Mouse (Mus musculus) hindlimb bud, embryonic 11.5 days (tissue): ENCODE measurements around the gene Dnajb3.
"Not testable (repeated sequence)": the region's sequence is repeated elsewhere in the genome, so short reads cannot be mapped to it uniquely, and the experiment has no call there.

ENCODE experiments used
- DNase-seq: peaks from one replicate; pipeline ENCODE4 v3.0.0-alpha.2; 2012; ENCODE audit warnings: low read depth, low spot score; ENCODE audit errors: extremely low spot score

Gene Dnajb3

DNA sequence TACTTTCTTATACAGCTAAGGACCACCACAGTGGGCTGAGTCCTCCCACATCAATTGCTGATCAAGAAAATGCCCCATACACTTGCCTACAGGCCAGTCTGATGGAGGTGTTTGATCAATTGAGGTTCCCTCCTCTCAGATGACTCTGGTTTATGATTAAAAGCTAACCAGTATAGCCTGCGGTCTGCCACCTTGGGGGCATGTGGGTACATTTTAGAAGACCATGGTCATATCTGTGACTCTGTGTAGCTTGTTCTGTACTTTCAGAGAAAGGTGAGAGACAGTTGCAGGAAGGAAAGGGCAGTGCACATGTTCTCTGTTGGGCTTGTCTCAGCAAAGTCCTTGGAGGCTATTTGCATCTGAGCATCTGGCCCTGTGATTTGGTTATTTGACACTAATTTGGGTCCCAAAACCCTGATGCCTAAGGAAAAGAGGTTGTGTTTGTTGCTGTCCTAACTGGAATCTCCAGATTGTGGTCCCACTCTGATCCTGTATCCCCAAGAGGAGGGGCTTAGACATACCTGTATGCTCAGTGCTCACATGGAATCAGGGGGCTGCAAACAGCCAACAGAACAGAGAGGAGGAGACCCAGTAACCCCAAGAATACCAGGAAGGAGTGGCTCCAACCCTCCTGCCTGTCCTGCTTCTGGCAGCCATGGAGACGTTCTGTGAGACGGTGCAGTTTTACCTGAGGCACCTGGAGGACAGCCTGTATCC, 27.2 kb upstream of the Dnajb3 start:
- DNase-seq, result no peak

DNA sequence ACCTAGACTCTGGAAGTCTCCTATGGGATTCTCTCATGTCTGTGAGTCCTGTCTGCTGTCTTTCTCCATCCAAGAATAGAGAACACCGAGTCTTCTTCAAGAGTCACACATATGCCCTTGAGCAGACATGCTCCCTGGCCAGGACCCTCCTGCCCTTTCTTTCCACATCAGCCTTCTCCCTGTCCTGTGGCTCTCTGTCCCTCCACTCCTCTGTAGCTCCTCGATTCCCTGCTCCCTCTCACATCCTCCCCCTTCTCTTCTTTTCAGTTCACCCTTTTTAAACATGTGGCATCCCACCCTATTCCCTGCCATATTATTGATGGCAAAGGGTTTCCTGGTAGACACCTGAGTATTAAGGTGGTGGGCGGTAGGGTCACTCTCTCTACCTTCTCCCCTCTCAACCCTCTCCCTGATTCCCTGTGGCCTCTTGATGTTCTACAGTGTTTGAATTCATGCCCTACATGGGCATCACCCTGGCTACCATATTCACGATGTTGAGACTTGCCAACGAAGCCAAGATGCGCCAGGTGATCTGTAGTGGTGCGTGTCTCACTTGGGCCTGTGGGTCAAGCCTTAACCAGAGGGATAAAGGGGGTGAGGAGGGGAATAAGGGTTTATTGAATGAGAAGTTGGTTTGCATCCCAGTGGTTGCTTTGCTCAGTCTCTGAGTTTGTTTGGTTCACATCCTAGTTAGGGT, 26.4 kb upstream of the Dnajb3 start:
- no peak for DNase-seq

DNA sequence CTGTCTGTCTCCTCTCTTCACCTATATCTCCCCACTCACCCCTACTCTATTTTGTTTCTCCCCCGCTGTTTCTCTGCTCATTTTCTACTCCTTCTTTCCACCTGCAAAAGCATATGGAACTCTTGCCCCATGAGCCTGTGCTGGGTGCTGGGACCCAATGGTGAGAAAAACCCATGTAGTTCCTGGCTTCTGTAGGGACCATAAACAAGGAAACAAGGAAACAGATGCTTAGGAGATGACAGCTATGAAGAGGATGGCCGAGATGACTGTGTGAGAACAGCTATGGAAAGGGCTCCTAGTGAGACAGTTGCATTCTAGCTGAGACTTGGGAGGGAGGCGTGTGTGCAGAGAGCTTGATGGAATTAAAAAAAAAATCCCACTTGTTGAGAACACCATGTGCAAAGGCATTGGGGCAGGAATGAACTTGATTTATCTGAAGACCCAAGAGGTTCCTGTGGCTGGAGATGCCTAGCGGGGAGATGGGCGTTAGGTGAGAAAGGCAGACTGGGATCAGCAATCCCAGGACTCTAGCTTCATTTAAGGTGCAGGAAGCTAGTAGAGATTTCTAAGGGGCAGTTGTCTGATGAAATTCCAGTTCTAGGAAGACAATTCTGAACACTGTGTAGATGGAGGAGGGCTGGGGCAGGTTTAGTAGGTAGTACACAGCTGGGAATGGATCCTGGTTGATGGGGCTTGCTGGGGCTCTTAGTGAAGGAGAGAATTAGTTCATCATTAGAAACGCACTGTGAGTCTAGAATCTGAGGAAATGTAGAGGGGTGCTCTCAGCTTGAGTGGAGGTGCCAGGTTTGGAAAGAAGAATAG, 25.6 kb upstream of the Dnajb3 start:
- no peak for DNase-seq

DNA sequence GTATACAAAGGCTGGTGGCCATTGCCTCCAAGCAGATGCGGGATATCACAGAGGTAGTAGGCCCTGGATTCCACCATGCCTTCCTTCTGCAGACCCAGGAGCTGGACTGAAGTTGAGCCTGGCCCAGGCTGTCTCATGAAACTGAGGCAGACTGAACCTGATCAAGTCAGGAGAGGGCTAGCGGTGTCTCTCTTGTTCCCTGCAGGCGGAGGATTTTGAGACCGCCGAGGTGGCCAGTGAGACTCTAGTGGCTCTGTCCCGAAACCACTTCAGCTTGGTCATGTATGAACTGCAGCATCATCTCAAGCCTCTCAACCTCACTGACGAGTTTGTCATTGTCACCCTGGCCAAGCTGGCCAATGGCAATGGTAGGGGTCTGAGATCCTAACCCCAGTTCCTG, 24.8 kb upstream of the Dnajb3 start:
- DNase-seq, result no peak

DNA sequence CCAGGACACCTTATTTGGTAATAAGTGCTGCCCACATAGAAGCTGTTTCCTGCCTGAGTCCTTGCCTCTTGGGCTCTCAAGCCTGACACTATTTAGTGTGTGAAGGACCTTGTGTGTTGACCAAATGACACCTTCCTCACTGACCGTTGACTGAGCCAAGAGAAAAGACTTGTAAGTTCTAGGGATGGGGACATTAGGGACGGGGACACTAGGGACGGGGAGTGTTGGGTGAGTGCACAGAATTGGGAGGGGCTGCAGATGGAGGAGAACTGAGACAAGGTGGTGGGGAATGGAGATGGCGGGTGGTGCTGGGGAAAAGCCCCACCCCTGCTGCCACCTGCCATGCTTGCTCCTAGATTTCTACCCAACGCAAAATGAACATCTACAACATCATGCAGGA, 24.4 kb upstream of the Dnajb3 start:
- no peak for DNase-seq

DNA sequence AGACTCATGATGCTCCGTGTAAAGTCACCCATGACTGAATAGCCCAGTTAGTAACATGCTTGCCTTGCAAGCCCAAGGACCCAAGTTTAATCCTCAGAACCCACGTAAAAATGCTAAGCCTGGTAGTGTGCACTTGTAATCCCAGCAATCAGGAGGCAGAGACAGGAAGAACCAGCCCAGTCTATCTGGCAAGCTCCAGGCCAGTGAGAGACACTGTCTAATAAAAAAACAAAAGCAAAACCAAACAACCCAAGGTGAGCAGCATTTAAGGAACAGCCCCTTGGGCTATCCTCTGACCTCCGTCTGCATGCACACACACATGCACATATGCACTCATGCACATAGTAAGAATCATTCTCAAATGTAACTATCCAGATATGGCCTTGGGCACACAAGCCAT, 24.0 kb upstream of the Dnajb3 start:
- no peak for DNase-seq

DNA sequence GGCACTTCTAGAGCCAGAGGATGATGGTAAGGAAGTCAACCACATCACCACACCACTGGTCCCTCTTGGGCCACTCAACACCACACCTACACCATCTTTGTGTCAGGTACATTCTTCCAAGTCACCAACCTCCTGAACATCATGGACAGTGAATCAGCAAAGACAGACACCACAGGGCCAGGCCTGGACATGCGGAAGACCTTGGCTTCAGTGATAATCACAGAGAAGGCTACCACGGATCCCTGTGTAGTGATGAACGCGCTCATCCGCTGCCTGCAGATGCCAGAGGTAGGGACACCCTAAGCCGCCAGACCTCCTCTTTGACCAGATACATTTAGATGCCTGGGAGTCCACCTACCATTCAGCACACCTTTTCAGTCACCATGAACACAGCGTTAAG, 22.5 kb upstream of the Dnajb3 start:
- DNase-seq, result no peak

DNA sequence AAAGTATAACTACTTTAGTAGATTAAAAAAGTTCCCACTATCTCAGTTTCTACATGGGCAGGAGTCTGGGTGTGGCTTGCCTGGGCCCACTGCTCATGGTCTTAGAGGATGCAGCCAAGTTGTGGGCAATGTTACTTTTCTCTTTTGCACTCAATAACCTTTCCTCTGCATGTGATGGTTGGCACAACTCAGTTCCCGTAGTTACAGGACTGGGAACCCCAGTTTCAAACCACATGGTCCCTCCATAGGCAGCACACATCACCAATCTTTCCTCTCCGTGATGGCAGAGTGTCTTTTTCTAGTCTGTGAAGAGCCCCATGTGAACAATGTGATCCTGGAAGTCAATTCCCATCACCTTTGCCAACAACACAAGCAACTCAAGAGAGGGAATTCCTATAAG, 21.9 kb upstream of the Dnajb3 start:
- no peak for DNase-seq

DNA sequence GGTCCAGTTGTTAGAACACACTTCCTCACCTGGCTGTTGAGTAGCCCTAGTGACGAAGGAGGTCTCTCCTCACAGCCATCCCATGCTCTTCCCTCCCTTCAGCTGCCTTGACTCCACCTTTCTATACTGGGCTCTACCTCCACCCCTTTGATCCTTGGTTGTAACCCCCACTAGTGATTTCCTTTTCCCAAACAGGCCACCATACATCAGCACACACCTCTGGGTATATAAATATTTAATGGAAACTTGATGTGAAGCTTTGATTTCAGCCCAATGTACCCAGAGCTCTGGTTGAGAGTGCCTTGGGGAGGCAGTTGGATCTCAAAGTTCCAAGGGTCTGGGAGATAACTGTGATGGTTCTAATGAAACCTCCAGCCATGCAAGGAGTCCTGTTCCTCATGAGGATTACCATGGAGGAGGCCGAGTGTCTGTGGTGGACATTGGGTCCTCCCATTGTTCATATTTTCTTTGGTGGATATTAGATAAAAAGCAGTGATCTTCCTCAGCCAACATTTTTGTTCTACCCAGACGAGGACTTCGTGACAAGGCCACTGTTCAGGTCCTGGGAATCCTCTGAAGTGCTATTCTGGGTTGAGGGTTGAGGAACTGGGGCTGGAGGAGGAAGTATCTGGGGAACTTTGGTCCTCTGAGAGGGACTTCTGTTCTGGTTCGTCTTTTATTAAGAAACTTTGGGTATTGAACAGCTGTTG, 21.2 kb upstream of the Dnajb3 start, which contains the start of gene Mroh2a:
Gene Mroh2a, plus strand, starts transcription at position 317 of the 710 bp plus-strand sequence.
- DNase-seq, result no peak

DNA sequence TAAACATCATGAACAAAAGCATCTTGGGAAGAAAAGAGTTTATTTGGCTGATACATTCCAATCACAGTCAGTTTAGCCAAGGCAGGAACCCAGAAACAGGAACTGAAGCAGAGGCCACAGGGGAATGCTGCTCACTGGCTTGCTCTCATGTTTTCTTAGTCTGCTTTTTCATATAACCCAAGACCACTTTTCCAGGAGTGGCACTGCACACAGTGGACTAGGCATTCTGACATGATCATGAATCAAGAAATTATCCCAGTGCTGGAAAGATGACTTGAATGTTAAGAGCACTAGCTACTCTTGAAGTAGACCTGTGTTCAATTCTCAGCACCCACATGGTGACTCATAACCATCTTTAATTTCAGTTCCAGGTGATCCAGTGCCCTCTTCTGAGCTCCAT, 20.2 kb upstream of the Dnajb3 start:
- DNase-seq, result no peak

DNA sequence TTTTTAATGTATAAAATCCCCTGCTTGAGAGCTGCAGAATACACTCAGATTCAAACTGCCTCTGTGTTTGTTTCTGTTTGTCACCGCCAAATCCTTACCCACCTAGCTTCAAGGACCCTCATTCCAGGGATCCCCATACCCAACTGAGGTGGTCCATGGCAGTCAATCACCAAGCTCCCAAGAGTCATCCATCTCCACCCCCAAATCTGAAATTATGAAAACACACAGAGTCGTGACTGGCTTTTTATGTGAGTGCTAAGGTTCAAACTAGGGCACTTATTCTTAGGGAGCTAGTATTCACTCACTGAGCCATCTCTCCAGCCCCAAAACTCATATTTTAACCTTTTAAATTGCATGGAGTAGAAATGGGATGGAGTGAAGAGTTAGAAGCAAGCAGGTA, 19.7 kb upstream of the Dnajb3 start:
- DNase-seq, result not testable (repeated sequence)

DNA sequence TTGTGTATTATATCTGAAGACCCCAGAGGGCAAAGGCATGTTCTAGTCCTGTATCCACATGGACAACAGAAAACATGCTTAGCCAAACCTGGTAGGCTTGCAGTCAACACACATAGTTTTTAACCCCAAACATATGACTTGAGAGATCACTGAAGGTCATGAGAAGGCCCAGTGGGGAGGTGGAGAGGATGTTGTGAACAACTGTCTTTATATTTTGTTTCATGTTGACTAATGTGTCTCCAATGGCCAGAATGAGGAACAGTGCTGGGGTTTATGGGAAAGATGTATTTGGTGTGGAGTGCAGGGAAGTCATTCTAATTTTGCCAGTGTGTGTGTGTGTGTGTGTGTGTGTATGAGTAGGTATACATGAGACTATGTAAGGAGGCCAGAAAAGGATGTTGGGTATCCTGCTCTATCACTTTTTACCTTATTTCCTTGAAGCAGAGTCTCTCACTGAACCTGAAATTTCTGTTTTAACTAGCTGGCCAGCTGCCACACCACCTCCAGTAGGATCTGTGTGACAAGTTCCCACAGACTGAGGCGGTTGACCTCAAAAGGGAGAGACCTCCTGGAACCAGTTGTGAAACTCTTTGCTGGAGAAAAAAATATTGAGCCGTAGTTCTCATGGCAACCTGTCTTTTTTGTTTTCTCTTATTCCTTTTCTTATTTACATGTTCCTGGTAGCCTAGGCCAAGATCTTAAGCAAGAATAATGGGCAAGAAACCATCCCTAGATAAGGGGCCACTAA, 18.6 kb upstream of the Dnajb3 start:
- DNase-seq, result no peak

DNA sequence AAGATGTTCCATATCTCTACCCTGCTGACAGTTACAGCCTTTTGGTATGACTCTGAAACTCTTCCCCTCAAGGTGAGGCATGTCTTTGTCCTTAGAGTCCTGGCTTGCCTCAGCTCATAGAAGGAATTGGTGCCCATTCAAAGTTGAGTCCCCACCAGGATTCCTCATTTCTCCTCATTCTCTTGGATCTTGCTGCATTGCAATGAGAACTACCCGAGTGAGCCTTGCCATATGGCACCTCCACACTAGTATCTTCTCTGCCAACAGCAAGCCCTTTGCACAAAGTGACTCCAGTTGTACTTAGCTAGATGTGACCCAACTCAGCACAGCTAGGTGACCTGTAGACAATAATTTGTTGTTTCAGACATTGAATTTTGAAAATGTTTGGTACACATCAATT, 18.0 kb upstream of the Dnajb3 start:
- DNase-seq, result no peak

DNA sequence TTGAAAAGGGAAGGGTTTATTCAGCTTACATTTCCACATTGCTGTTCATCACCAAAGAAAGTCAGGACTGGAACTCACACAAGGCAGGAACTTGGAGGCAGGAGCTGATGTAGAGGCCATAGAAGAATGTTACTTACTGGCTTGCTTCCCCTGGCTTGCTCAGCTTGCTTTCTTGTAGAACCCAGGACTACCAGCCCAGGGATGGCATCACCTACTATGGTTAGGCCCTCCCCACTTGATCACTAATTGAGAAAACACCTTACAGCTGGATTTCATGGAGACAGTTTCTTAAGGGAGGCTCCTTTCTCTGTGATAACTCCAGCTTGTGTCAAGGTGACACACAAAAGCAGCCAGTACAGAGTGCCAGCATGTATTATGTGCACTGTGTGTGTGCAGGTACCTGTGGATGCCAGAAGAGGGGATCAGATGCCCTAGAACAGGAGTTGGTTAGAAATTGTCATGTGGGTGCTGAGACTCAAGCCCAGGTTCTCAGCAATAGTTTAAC, 17.5 kb upstream of the Dnajb3 start:
- not testable (repeated sequence) for DNase-seq

DNA sequence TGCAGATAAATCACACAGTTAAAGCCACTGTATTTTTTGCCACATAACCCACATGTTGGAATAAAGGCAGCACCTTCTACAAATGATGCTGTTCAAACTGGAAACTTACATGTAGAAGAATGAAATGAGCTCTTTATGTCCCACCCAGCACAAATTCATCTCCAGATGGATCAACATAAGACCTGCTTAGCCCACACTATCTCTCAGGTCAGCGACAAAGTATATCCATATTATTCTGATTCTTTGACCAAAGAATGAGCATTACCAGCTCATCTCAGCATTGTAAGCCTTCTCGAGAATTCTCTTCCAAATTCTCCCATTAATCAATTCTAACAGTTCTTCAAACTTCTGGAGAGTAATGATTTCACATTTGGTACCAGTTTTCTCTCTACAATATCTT, 16.6 kb upstream of the Dnajb3 start:
- no peak for DNase-seq

DNA sequence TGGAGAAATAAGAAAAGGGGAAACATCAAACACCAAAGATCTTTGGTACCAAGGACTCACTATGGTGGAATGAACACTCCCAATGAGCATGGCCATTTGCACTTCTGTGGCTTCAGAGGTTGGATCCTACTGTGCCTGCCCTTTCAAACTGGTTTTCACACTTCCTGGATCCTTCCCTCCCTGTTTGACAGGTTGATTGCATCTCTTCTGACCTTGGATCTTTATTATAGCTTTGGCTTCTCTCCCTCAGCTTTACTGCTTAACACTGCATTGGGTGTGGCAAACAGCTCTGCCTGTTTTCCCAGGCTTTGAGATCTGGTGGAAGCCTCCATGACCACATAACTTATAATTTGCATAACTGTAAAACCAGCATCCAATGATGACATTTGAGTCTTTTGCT, 14.8 kb upstream of the Dnajb3 start:
- DNase-seq, result no peak

DNA sequence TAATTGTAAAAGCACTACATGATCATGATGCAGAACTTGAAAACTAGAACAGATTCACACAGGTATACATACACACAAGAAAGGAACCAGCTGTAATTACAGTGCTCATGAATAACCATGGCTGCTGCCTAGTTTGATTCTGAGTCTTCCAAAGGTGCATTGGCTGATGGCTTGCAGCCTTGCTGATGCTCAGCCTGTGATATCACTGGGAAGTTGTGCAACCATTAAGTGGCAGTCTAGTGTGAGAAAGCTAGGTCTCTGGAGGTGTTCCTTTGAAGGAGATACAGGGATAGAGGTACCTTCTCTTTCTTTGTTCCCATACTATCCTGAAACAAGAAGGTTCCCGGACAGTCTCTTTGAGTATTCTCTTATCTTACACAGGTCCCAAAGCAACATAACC, 13.5 kb upstream of the Dnajb3 start:
- no peak for DNase-seq

DNA sequence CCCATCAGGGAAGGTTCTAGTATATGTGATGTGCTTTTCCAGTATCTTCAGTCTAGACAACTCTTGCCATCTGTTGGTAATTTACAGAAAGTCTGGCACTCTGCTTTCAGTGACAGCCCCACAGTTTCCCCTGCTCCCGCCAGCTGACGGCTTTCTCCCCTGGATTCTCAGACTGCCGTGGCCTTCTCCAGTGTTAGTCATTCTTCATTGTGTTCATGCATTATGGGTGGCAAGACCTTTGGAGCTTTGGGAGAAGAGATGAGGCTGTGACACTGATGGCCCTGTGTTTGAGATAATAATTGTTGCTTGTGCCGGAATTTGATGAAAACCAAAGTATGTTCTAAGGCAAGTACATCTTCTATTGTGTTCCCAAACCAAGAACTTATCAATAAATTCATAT, 13.0 kb upstream of the Dnajb3 start:
- DNase-seq, result no peak

DNA sequence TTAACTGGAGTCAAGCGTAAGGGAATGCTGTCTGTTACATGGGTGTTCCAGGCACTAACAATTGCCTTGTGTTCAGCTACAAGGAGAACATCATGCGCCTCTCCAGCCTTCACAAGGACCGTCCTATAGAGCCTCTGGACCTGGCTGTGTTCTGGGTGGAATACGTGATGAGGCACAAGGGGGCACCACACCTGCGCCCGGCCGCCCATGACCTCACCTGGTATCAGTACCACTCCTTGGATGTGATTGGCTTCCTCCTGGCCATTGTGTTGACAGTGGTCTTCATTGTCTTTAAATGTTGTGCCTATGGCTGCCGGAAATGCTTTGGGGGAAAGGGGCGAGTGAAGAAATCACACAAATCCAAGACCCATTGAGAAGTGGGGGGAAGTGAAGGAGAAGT, 12.5 kb upstream of the Dnajb3 start:
- no peak for DNase-seq

DNA sequence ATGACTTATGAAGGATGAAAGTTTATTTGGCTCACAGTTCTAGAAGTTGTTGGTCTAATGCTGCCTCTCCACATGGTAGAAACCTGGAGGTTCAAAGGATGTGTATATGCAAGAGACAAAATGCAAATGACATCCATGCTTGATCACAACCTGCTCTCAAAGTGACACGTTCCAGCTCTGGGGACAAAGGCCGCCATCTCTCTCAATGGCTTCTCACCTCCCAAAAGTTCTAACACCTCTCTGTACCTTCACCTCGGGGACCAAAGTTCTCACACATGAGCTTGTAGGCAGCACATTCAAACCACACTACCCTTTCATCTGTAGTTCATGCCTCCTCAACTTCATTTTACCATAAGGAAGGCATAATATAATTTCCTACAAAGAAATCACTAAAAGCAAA, 12.0 kb upstream of the Dnajb3 start:
- no peak for DNase-seq
